Mouse (Mus musculus) liver, embryonic 16.5 days (tissue): ENCODE results near the gene Zg16. TPM values are rescaled to one million over a fixed set of nuclear protein-coding genes. Genes with fewer than 3 reads are reported as not detected.
A peak's percentile ranks its signal among the peaks of the same experiment; 100 is the strongest.

Experiments used
- ATAC-seq: fragments of 200-750 bp; cut with Nextera tagmentation; 2 replicates; pipeline ENCODE4 v1.8.0; 2017; ENCODE audit warnings: low read depth, mild to moderate bottlenecking, moderate number of reproducible peaks, moderate library complexity
- H3K27ac ChIP-seq: fragments of 300-500 bp; sonication (generic); 2 replicates; pipeline ENCODE4 v1.5.1; 2014; ENCODE audit warnings: mild to moderate bottlenecking, low read length
- H3K27me3 ChIP-seq: fragments of 300-500 bp; sonication (generic); 2 replicates; pipeline ENCODE4 v1.6.1; 2014; ENCODE audit warnings: low read depth, low read length, mixed read lengths; ENCODE audit not compliant: control insufficient read depth, insufficient read depth
- H3K36me3 ChIP-seq: fragments of 300-500 bp; sonication (generic); 2 replicates; pipeline ENCODE4 v1.6.1; 2014; ENCODE audit warnings: mild to moderate bottlenecking; ENCODE audit not compliant: control insufficient read depth, insufficient read depth
- H3K4me1 ChIP-seq: fragments of 300-500 bp; sonication (generic); 2 replicates; pipeline ENCODE4 v1.6.1; 2014; ENCODE audit warnings: low read depth, low read length, mixed read lengths; ENCODE audit not compliant: control insufficient read depth
- H3K4me2 ChIP-seq: fragments of 300-500 bp; sonication (generic); 2 replicates; pipeline ENCODE4 v1.6.1; 2014; ENCODE audit warnings: low read depth, low read length, mixed read lengths
- H3K4me3 ChIP-seq: fragments of 300-500 bp; sonication (generic); 2 replicates; pipeline ENCODE4 v1.5.1; 2014; ENCODE audit warnings: low read depth, mild to moderate bottlenecking, low read length
- H3K9ac ChIP-seq: fragments of 300-500 bp; sonication (generic); 2 replicates; pipeline ENCODE4 v1.6.1; 2014; ENCODE audit warnings: low read depth, low read length
- H3K9me3 ChIP-seq: fragments of 300-500 bp; sonication (generic); replicated peaks from 2 replicates; pipeline ENCODE4 v1.6.1; 2016; ENCODE audit warnings: low read length; ENCODE audit not compliant: control insufficient read depth
- WGBS: fragments of 180-500 bp; shearing (Covaris S2); extraction: QIAGEN DNeasy Blood & Tissue Kit; methylation state at CpG from one replicate; pipeline ENCODE4 v1.1.7; 2014; ENCODE audit not compliant: insufficient replicate concordance; 5-methylcytosine and 5-hydroxymethylcytosine counted together
- polyA plus RNA-seq: library from polyadenylated mRNA; unstranded; fragments of >200 nt; fragmentation: Nextera tagmentation; extraction: Ambion mirVana; gene quantifications from 2 replicates; pipeline ENCODE4 v1.2.1, GENCODE M21; 2015

The Zg16 gene
- polyA plus RNA-seq, 1 experiment from 2014 or later, result 0.58 TPM

- Histone ChIP-seq H3K27ac (no peak overlapping the region), H3K9me3 (no peaks in the 10 kb centered on the region), H3K9ac (no peak overlapping the region), H3K4me1 (peaks cover 27% of the 10 kb centered on the region), H3K36me3 (no peaks in the 10 kb centered on the region), H3K27me3 (no peaks in the 10 kb centered on the region), H3K4me2 (no peak overlapping the region), H3K4me3 (no peak overlapping the region)
- ATAC-seq, result 0 out of 2 replicates have a peak, but pooled peaks have one; percentile 37
- 40% methylated on average over 18 of the region's 18 CpGs for WGBS
Measured at GRCm38 (mm10) chr7:127110239-127111007, 23.3 kb upstream of the Zg16 start.

GRCm38 (mm10) chr7:127105551-127105950, 18.4 kb upstream of the Zg16 start:
- H3K9ac ChIP-seq, result no peak overlapping the region
- peaks cover 9% of the 10 kb centered on the region for H3K4me1 ChIP-seq
- ATAC-seq, result no peak
- no peak overlapping the region for H3K27ac ChIP-seq
- H3K36me3 ChIP-seq, result no peaks in the 10 kb centered on the region
- no peak overlapping the region for H3K4me2 ChIP-seq
- WGBS, result 67% methylated on average over 7 of the region's 7 CpGs
- no peaks in the 10 kb centered on the region for H3K27me3 ChIP-seq
- H3K4me3 ChIP-seq, result no peak overlapping the region
- no peaks in the 10 kb centered on the region for H3K9me3 ChIP-seq

- Histone ChIP-seq H3K27ac (no peak overlapping the region; the same call in 1 of the 2 replicates), H3K9ac (no peak overlapping the region), H3K4me1 (peaks cover 9% of the 10 kb centered on the region), H3K4me3 (peak overlapping the region; percentile 19; the same call in 1 of the 2 replicates), H3K27me3 (no peaks in the 10 kb centered on the region), H3K4me2 (peak overlapping the region; percentile 47), H3K9me3 (no peaks in the 10 kb centered on the region), H3K36me3 (no peaks in the 10 kb centered on the region)
- 15% methylated on average over 17 of the region's 17 CpGs for WGBS
- peak; percentile 35; the same call in 1 of the 2 replicates for ATAC-seq
Measured at GRCm38 (mm10) chr7:127104560-127105332, 17.6 kb upstream of the Zg16 start.

GRCm38 (mm10) chr7:127103960-127104359, 16.8 kb upstream of the Zg16 start:
- no peaks in the 10 kb centered on the region for H3K9me3 ChIP-seq
- no peaks in the 10 kb centered on the region for H3K27me3 ChIP-seq
- H3K27ac ChIP-seq, result no peak overlapping the region; the same call in 1 of the 2 replicates
- peaks cover 9% of the 10 kb centered on the region for H3K4me1 ChIP-seq
- no peaks in the 10 kb centered on the region for H3K36me3 ChIP-seq
- no peak overlapping the region for H3K9ac ChIP-seq
- H3K4me2 ChIP-seq, result no peak overlapping the region
- 62% methylated on average over 6 of the region's 6 CpGs for WGBS
- H3K4me3 ChIP-seq, result no peak overlapping the region
- no peak for ATAC-seq

- Histone ChIP-seq H3K4me3 (no peak overlapping the region), H3K36me3 (no peaks in the 10 kb centered on the region), H3K27ac (no peak overlapping the region), H3K4me2 (no peak overlapping the region), H3K9ac (no peak overlapping the region), H3K27me3 (no peaks in the 10 kb centered on the region), H3K9me3 (no peaks in the 10 kb centered on the region), H3K4me1 (peaks cover 16% of the 10 kb centered on the region)
- ATAC-seq, result no peak
- 59% methylated on average over 6 of the region's 6 CpGs for WGBS
Measured at GRCm38 (mm10) chr7:127102148-127102547, 15.0 kb upstream of the Zg16 start.

GRCm38 (mm10) chr7:127101451-127102016, 14.4 kb upstream of the Zg16 start:
- Histone ChIP-seq H3K4me1 (peaks cover 16% of the 10 kb centered on the region), H3K36me3 (no peaks in the 10 kb centered on the region), H3K4me2 (no peak overlapping the region), H3K4me3 (no peak overlapping the region), H3K9ac (no peak overlapping the region), H3K27me3 (no peaks in the 10 kb centered on the region), H3K27ac (no peak overlapping the region), H3K9me3 (no peaks in the 10 kb centered on the region)
- ATAC-seq, result no peak
- 13% methylated on average over 2 of the region's 2 CpGs for WGBS

- no peak overlapping the region for H3K4me2 ChIP-seq
- no peaks in the 10 kb centered on the region for H3K9me3 ChIP-seq
- H3K4me1 ChIP-seq, result peaks cover 12% of the 10 kb centered on the region
- ATAC-seq, result no peak
- 53% methylated on average over 4 of the region's 4 CpGs for WGBS
- no peak overlapping the region for H3K4me3 ChIP-seq
- H3K36me3 ChIP-seq, result no peaks in the 10 kb centered on the region
- H3K27ac ChIP-seq, result no peak overlapping the region
- H3K27me3 ChIP-seq, result no peaks in the 10 kb centered on the region
- H3K9ac ChIP-seq, result no peak overlapping the region
Measured at GRCm38 (mm10) chr7:127099528-127099927, 12.4 kb upstream of the Zg16 start.

- peaks cover 8% of the 10 kb centered on the region for H3K4me1 ChIP-seq
- no peak overlapping the region for H3K4me2 ChIP-seq
- no peaks in the 10 kb centered on the region for H3K9me3 ChIP-seq
- H3K4me3 ChIP-seq, result no peak overlapping the region
- H3K27me3 ChIP-seq, result no peaks in the 10 kb centered on the region
- H3K27ac ChIP-seq, result no peak overlapping the region
- no peak for ATAC-seq
- H3K9ac ChIP-seq, result no peak overlapping the region
- 86% methylated on average over 4 of the region's 4 CpGs for WGBS
- H3K36me3 ChIP-seq, result no peaks in the 10 kb centered on the region
Measured at GRCm38 (mm10) chr7:127098950-127099349, 11.8 kb upstream of the Zg16 start.
